Mouse (Mus musculus): ENCODE data around the gene R3hdm1.
A peak's percentile ranks its signal among the peaks of the same experiment; 100 is the strongest.

The R3hdm1 gene

GRCm38 (mm10) chr1:128102641-128103461 is at the start of gene R3hdm1, which contains the start of gene Zranb3:
Gene R3hdm1 (plus strand): TSS chr1:128103301.
Gene Zranb3 (minus strand): TSS chr1:128103047.
- DNase-seq (ENCODE audit: low spot score), result peak; percentile 100

GRCm38 (mm10) chr1:128057269-128057668 is 45.8 kb upstream of the R3hdm1 start:
- no peak for DNase-seq (ENCODE audit: low spot score)

GRCm38 (mm10) chr1:128058625-128059024 is 44.5 kb upstream of the R3hdm1 start:
- DNase-seq (ENCODE audit: low spot score), result no peak

- DNase-seq (ENCODE audit: low spot score), result no peak
These were observed 42.3 kb upstream of the R3hdm1 start for GRCm38 (mm10) chr1:128060655-128061344.

- no peak for DNase-seq (ENCODE audit: low spot score)
These were observed 41.7 kb upstream of the R3hdm1 start for GRCm38 (mm10) chr1:128061401-128061800.

- no peak for DNase-seq (ENCODE audit: low spot score)
These were observed 40.9 kb upstream of the R3hdm1 start for GRCm38 (mm10) chr1:128062167-128062566.

GRCm38 (mm10) chr1:128064716-128065115 is 38.4 kb upstream of the R3hdm1 start:
- no peak for DNase-seq (ENCODE audit: low spot score)

GRCm38 (mm10) chr1:128068945-128069397 is 34.1 kb upstream of the R3hdm1 start:
- no peak for DNase-seq (ENCODE audit: low spot score)

GRCm38 (mm10) chr1:128070003-128070402 is 33.1 kb upstream of the R3hdm1 start:
- no peak for DNase-seq (ENCODE audit: low spot score)

- peak; percentile 41 for DNase-seq (ENCODE audit: low spot score)
These were observed 30.1 kb upstream of the R3hdm1 start for GRCm38 (mm10) chr1:128073051-128073450.

GRCm38 (mm10) chr1:128076791-128077479 is 26.2 kb upstream of the R3hdm1 start:
- no peak for DNase-seq (ENCODE audit: low spot score)

- peak; percentile 65 for DNase-seq (ENCODE audit: low spot score)
These were observed 25.3 kb upstream of the R3hdm1 start for GRCm38 (mm10) chr1:128077788-128078187.

GRCm38 (mm10) chr1:128078646-128079045 is 24.5 kb upstream of the R3hdm1 start:
- DNase-seq (ENCODE audit: low spot score), result no peak

GRCm38 (mm10) chr1:128080936-128081696 is 22.0 kb upstream of the R3hdm1 start:
- no peak for DNase-seq (ENCODE audit: low spot score)

GRCm38 (mm10) chr1:128081873-128082272 is 21.2 kb upstream of the R3hdm1 start:
- DNase-seq (ENCODE audit: low spot score), result no peak

- no peak for DNase-seq (ENCODE audit: low spot score)
These were observed 20.3 kb upstream of the R3hdm1 start for GRCm38 (mm10) chr1:128082800-128083199.

GRCm38 (mm10) chr1:128094686-128095085 is 8.4 kb upstream of the R3hdm1 start:
- DNase-seq (ENCODE audit: low spot score), result no peak

GRCm38 (mm10) chr1:128098309-128098708 is 4.8 kb upstream of the R3hdm1 start:
- DNase-seq (ENCODE audit: low spot score), result no peak

- DNase-seq (ENCODE audit: low spot score), result no peak
These were observed 855 bp upstream of the R3hdm1 start for GRCm38 (mm10) chr1:128102251-128102640.

GRCm38 (mm10) chr1:128103520-128104088 is 503 bp downstream of the R3hdm1 start:
- DNase-seq (ENCODE audit: low spot score), result peak; percentile 18

GRCm38 (mm10) chr1:128120913-128121627 is 18.0 kb downstream of the R3hdm1 start:
- DNase-seq (ENCODE audit: low spot score), result no peak

Measured in left cerebral cortex, adult 11 months (tissue).